Mouse (Mus musculus): ENCODE measurements around the gene Cplane1. TPM values are rescaled to one million over a fixed set of nuclear protein-coding genes. Genes with fewer than 3 reads are reported as not detected.
A peak's percentile ranks its signal among the peaks of the same experiment; 100 is the strongest.
"Not testable (repeated sequence)": the region's sequence is repeated elsewhere in the genome, so short reads cannot be mapped to it uniquely, and the experiment has no call there.

The Cplane1 gene
- 9.8 TPM in 2 replicates for polyA plus RNA-seq (2016; fragmentation: Nextera tagmentation; extraction: Ambion mirVana)

DNA sequence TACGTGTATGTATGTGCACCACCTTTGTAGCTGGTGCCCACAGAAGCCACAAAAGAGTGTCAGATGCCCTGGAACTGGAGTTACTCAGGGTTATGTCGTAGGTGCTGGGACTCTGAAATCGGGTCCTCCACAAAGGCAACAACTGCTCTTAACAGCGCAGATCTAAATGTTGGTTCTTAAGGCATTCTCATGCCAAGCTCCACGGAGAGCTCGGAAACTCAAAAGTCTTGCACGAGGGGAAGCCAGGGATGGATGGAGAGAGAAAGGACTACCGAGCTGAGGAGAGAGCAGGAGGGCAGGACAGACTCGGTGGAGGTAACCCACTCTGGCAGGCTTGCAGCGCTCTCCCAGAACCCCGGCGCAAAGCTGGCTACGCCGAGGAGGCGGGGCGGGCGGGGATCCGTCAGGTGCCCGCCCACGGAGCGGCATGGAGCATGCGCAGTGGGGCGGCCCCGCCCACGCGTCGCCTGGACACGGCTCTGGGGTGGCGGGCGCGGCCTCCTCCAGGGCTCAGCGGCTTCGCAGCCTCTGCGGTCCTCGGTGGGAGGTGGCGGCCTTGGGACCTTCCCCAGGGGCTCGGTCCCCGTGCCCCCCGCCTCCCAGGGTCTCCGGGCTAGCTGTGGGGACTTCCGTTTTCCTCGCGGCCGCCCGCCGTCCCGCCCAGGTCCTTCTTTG lies at the start of gene Cplane1:
Gene Cplane1, plus strand, starts transcription at position 516 of the 675 bp plus-strand sequence.
- DNase-seq (ENCODE audit: extremely low spot score, low spot score), result peak; percentile 90
- no peaks in the 10 kb centered on the region for H3K27me3 ChIP-seq (ENCODE audit: poor library complexity, severe bottlenecking)
- no peaks in the 10 kb centered on the region for H3K9me3 ChIP-seq
- H3K4me3 ChIP-seq, result peak within 1 kb of the TSS; percentile 81
- under 1% methylated on average over 47 of the region's 47 CpGs for WGBS
- H3K36me3 ChIP-seq (replicated peaks), result peaks cover 30% of the 10 kb centered on the region
- peak within 1 kb of the TSS; percentile 94 for H3K27ac ChIP-seq
- peaks cover 12% of the 10 kb centered on the region for H3K4me1 ChIP-seq

DNA sequence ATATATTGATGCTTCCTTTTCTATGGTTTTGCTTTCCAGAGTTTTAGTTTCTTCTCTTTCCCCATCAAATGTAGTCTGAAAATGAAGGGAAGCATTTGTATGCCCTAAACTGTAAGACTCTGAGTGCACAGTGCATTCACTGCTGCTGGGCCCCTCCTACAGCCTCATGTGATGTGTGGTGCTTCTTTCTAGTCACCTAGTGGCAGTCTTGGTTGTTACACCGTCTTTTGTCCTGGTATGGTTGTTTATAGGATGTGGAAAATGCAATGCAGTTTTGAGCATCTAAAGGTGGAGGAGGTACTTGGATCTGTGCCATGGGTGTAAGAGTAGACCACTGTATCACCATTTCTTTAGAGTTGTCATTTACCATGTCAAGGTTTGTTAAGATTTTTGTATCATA lies 39.6 kb upstream of the Cplane1 start:
- Histone ChIP-seq H3K9me3 (no peaks in the 10 kb centered on the region), H3K4me3 (no peak overlapping the region), H3K4me1 (no peaks in the 10 kb centered on the region), H3K27ac (no peak overlapping the region), H3K27me3 (ENCODE audit: poor library complexity, severe bottlenecking) (no peaks in the 10 kb centered on the region), H3K36me3 (replicated peaks) (peaks cover 98% of the 10 kb centered on the region)
- no peak for DNase-seq (ENCODE audit: extremely low spot score, low spot score)
- whole genome bisulfite sequencing, result 87% methylated on average over 1 of the region's 1 CpGs

DNA sequence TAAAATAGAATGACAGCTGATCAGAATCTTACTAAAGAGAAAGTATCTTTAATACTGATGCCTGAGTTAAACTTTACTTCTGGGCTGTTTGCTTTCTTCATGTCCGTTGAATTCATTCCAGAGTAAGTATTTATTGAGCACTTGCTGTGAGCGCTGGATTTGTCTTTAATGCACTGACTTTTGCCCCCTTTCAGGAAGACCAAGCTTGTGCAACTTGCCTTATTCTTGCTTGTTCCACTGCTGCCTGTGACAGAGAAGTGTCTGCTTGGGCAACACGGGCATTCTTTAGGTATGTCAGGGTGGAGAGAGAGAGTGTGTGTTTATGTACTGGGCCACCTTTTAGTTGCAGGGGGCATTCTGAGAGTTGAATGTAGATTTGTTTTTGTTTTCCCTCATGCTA lies 37.6 kb upstream of the Cplane1 start:
- no peak for DNase-seq (ENCODE audit: extremely low spot score, low spot score)
- Histone ChIP-seq H3K36me3 (replicated peaks) (peaks cover 99% of the 10 kb centered on the region), H3K4me3 (no peak overlapping the region)

DNA sequence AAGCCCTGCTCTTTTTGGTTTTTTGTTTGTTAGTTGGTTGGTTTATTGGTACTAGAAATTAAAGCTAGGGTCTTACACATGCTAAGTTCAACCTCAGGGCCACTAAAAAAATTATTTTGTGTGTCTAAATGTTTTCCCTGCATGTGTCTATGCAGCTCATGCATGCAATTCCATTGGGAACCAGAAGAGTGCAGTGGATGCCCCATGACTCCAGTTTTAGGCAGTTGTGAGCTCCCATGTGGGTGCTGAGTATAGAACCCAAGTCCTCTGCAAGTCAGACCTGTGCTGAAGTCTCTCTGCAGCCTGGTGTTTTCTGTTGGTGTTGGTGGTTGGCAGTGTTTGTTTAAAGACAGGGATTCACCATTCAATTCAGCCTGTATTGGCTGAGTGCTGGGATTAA lies 37.1 kb upstream of the Cplane1 start:
- peaks cover 99% of the 10 kb centered on the region for H3K36me3 ChIP-seq (replicated peaks)
- H3K4me1 ChIP-seq, result no peaks in the 10 kb centered on the region
- no peak for DNase-seq (ENCODE audit: extremely low spot score, low spot score)
- H3K9me3 ChIP-seq, result no peaks in the 10 kb centered on the region
- H3K27ac ChIP-seq, result no peak overlapping the region
- H3K4me3 ChIP-seq, result no peak overlapping the region
- no peaks in the 10 kb centered on the region for H3K27me3 ChIP-seq (ENCODE audit: poor library complexity, severe bottlenecking)

More for the DNA sequence above, 37.6 kb upstream of the Cplane1 start:
- H3K27me3 ChIP-seq (ENCODE audit: poor library complexity, severe bottlenecking), result no peaks in the 10 kb centered on the region
- H3K4me1 ChIP-seq, result no peaks in the 10 kb centered on the region
- 92% methylated on average over 3 of the region's 3 CpGs for WGBS
- H3K27ac ChIP-seq, result no peak overlapping the region
- no peaks in the 10 kb centered on the region for H3K9me3 ChIP-seq

DNA sequence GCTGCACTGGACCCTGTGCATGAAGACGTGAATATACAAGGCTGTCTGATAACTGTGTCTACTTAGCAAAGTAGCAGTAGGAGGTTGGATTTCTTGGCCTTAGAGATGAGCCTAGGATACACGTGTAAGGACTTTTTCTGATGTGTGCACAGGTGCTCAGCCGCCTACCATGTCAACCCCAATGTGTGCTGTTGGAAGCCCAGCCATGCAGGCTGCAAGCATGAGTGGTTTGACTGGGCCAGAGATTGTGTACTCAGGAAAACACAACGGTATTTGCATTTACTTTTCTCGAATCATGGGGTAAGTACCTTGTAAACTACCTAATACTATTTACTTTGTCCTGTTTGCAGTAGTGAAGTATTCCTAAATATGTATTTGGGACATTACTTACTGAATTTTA lies 33.3 kb upstream of the Cplane1 start:
- WGBS, result 95% methylated on average over 5 of the region's 5 CpGs
- no peaks in the 10 kb centered on the region for H3K27me3 ChIP-seq (ENCODE audit: poor library complexity, severe bottlenecking)
- DNase-seq (ENCODE audit: extremely low spot score, low spot score), result no peak
- no peaks in the 10 kb centered on the region for H3K9me3 ChIP-seq
- no peaks in the 10 kb centered on the region for H3K4me1 ChIP-seq
- peaks cover 99% of the 10 kb centered on the region for H3K36me3 ChIP-seq (replicated peaks)
- no peak overlapping the region for H3K4me3 ChIP-seq
- no peak overlapping the region for H3K27ac ChIP-seq

DNA sequence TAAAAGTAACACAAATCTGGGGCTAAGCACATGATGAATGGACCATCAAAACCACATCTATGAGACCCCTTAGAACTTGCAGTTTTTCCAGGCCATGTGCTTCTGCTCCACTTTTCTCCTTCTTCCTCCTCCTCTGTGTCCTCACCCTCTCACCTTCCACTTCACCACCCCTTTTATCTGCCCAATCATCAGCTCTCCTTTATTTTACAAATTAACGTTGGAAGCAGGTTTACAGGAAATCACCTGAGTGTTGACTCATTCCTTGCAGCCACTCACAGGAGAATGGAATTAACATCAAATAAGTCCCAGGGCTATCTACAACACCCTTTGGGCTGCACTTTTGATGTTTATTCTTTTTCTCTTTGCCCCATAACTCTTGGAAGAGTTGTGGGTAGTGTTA lies 7.1 kb upstream of the Cplane1 start:
- no peaks in the 10 kb centered on the region for H3K27me3 ChIP-seq (ENCODE audit: poor library complexity, severe bottlenecking)
- peaks cover 77% of the 10 kb centered on the region for H3K36me3 ChIP-seq (replicated peaks)
- no peak for DNase-seq (ENCODE audit: extremely low spot score, low spot score)
- 89% methylated on average over 1 of the region's 1 CpGs for WGBS
- H3K9me3 ChIP-seq, result no peaks in the 10 kb centered on the region
- no peak overlapping the region for H3K4me3 ChIP-seq
- no peak overlapping the region for H3K27ac ChIP-seq
- no peaks in the 10 kb centered on the region for H3K4me1 ChIP-seq

DNA sequence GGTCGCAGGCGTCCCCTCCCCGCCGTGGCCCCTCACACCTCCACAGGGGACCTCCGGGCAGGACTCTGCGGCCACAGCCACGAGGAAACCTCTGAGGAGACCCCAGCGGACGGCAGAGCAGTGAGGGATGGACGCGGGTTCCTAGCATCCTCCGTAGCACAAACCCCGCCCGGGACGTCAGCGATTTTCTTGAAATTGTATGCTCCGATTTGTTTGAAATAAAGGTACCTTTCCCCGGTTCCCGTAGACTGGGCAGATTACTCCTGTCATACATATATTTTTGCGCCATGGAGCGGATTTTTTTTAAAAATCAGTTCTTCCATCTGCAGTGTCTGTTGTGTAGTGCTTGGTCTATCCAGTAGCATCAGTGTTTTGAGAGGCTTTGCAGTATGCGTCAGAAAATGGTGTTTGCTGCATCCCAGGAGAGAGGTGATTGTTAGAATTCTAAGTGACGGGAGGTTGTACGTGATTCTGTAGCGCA lies 400 bp downstream of the Cplane1 start:
- WGBS, result under 1% methylated on average over 25 of the region's 25 CpGs
- Histone ChIP-seq H3K27ac (peak overlapping the region; percentile 94), H3K4me1 (peaks cover 12% of the 10 kb centered on the region), H3K9me3 (no peaks in the 10 kb centered on the region), H3K36me3 (replicated peaks) (peaks cover 30% of the 10 kb centered on the region), H3K27me3 (ENCODE audit: poor library complexity, severe bottlenecking) (no peaks in the 10 kb centered on the region), H3K4me3 (peak overlapping the region; percentile 81)
- no peak for DNase-seq (ENCODE audit: extremely low spot score, low spot score)

DNA sequence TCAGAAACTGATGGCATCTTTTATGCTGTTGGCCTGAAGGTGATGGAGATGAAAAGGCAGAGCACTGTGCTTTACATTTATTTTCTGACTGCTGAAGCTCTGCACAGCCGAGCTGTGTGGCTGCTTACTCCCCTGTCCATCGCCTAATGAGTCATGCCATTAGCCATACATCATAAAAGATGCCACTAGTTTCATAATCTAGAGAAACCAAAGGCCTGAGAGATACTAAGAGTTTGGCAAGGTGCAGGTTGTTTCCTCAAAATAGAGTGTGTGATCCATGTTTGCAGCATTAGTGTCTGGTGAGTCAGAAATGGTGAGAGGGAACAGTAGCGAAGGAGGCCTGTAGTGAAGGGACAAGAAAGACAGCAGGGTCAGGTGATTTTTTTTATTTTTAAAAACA lies 20.7 kb downstream of the Cplane1 start:
- H3K4me1 ChIP-seq, result no peaks in the 10 kb centered on the region
- H3K4me3 ChIP-seq, result no peak overlapping the region
- no peaks in the 10 kb centered on the region for H3K9me3 ChIP-seq
- WGBS, result 95% methylated on average over 3 of the region's 3 CpGs
- H3K36me3 ChIP-seq (replicated peaks), result peaks cover 74% of the 10 kb centered on the region
- H3K27ac ChIP-seq, result no peak overlapping the region
- DNase-seq (ENCODE audit: extremely low spot score, low spot score), result no peak
- no peaks in the 10 kb centered on the region for H3K27me3 ChIP-seq (ENCODE audit: poor library complexity, severe bottlenecking)

DNA sequence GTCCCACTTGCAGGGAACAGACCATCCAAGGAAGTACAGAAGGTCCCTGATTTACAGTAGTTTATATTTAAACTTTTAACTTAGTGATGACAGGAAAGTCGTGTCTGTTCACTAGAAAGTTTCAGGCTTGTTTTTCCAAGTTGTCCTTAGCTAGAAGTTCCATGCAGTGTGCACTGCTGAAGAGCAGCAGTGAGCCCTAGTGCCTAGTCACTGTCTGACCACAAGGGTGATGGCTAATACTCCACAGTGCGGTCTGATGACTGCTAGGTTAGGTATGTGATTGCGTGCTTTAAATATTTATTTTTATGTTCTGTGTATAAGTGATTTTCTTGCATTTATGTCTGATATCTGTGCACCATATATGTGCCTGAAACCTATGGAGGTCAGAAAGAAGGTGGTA lies 21.5 kb downstream of the Cplane1 start:
- Histone ChIP-seq H3K9me3 (no peaks in the 10 kb centered on the region), H3K27me3 (ENCODE audit: poor library complexity, severe bottlenecking) (no peaks in the 10 kb centered on the region), H3K4me3 (no peak overlapping the region), H3K36me3 (replicated peaks) (peaks cover 83% of the 10 kb centered on the region), H3K4me1 (no peaks in the 10 kb centered on the region), H3K27ac (no peak overlapping the region)
- no peak for DNase-seq (ENCODE audit: extremely low spot score, low spot score)
- WGBS, result 93% methylated on average over 3 of the region's 3 CpGs

DNA sequence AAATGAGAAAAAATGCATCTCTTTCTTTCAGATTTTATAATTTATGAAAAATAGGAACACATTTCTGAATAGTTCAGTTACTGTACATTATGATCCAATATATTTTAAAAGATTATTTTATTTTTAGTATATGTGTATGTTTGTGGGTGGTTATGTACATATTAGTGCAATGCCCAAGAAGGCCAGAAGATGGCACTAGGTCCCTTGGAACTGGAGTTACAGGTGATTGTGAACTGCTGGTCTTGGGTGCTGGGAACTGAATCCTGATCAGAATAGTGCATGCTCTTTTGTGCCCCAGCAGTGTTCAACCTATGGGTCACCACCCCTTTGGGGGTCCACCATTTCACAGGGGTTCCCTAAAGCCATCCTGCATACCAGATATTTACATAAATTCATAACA lies 31.4 kb downstream of the Cplane1 start:
- Histone ChIP-seq H3K4me3 (no peak overlapping the region), H3K27ac (no peak overlapping the region), H3K36me3 (replicated peaks) (peaks cover 84% of the 10 kb centered on the region), H3K27me3 (ENCODE audit: poor library complexity, severe bottlenecking) (no peaks in the 10 kb centered on the region), H3K9me3 (peaks cover 3% of the 10 kb centered on the region; the same call in 1 of the 2 replicates), H3K4me1 (no peaks in the 10 kb centered on the region)
- no peak for DNase-seq (ENCODE audit: extremely low spot score, low spot score)

DNA sequence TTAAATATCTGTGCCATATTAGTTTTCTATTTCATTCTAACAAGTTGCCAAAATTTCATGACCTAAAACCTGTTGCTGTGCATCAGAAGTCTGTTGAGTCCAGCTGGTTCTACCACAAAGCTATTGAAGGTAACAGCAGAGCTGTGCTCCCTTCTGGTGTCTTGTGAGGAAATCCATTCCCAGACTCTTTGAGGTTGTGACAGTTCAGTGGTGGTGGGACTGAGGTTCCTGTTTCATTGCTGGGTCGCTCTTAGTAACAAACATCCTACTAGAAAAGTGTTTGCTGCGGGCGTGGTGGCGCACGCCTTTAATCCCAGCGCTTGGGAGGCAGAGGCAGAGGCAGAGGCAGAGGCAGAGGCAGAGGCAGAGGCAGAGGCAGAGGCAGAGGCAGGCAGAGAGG lies 39.5 kb downstream of the Cplane1 start:
- H3K27ac ChIP-seq, result no peak overlapping the region
- H3K27me3 ChIP-seq (ENCODE audit: poor library complexity, severe bottlenecking), result no peaks in the 10 kb centered on the region
- WGBS, result 93% methylated on average over 6 of the region's 6 CpGs
- no peaks in the 10 kb centered on the region for H3K9me3 ChIP-seq
- H3K4me3 ChIP-seq, result no peak overlapping the region
- H3K36me3 ChIP-seq (replicated peaks), result peaks cover 74% of the 10 kb centered on the region
- DNase-seq (ENCODE audit: extremely low spot score, low spot score), result no peak
- no peaks in the 10 kb centered on the region for H3K4me1 ChIP-seq

DNA sequence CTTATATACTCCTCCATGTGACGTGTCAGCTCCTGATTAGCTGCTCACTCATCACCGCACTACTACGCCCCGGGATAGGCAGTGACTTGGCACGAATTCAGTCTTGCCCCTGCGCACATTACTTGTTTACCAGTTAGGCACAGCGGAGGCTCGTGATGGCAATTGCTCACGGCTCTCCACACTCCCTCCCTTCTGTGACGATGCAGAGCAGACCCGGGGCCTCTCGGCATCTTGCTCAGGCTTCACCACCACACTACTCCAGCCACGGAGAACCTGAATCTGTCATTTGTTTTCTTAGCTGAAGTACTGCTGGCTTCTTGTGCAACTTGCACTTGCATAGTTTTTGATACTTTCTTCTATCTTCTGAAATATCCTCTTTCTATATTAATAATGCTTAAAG lies 45.9 kb downstream of the Cplane1 start:
- no peaks in the 10 kb centered on the region for H3K27me3 ChIP-seq (ENCODE audit: poor library complexity, severe bottlenecking)
- H3K36me3 ChIP-seq (replicated peaks), result peaks cover 80% of the 10 kb centered on the region
- WGBS, result 95% methylated on average over 13 of the region's 13 CpGs
- H3K4me3 ChIP-seq, result no peak overlapping the region
- H3K9me3 ChIP-seq, result no peaks in the 10 kb centered on the region
- no peak for DNase-seq (ENCODE audit: extremely low spot score, low spot score)
- H3K4me1 ChIP-seq, result no peaks in the 10 kb centered on the region
- no peak overlapping the region for H3K27ac ChIP-seq

DNA sequence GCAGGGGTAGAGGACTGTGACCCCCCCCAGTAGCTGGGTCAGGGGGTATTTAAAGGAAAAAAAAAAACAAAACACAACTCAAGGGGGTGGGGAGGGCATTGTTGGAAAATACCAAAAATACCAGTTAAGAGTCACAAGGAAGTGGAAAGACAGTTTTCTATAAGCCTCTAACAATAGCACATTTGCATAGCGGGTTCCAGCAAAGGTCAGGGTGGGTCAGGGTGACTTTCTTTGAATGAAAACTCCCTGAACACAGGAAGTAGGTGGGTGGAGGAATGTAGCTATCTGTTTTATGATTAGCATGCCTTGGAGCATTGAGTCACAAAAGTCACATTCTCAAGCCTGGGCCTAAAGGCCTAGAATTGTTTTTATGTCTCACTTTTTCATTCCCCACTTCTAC lies 65.3 kb downstream of the Cplane1 start:
- DNase-seq (ENCODE audit: extremely low spot score, low spot score); H3K4me1 ChIP-seq; H3K27me3 ChIP-seq (ENCODE audit: poor library complexity, severe bottlenecking); H3K9me3 ChIP-seq; H3K4me3 ChIP-seq; H3K27ac ChIP-seq: not testable (repeated sequence)
- WGBS, result 81% methylated on average over 1 of the region's 1 CpGs
- peaks cover 97% of the 10 kb centered on the region for H3K36me3 ChIP-seq (replicated peaks)

DNA sequence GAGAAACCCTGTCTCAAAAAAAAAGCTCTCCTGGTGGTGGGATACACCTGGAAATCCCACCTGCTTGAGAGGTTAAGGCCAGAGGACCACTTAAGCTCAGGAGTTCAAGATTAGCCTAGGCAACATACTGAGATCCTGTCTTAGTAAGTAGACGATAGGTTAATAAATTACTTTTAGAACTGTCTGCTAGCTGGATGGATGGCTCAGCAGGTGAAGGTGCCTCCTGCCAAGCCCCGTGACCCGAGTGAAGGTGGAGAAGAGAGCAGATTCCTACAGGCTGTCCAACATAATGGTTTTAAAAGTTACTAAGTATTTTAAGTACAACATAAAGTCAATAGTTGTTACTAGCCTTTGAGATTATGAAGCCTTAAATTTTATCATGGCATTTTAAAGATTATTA lies 97.0 kb downstream of the Cplane1 start:
- Histone ChIP-seq H3K27ac (no peak overlapping the region), H3K4me3 (no peak overlapping the region), H3K27me3 (ENCODE audit: poor library complexity, severe bottlenecking) (no peaks in the 10 kb centered on the region), H3K9me3 (no peaks in the 10 kb centered on the region), H3K4me1 (no peaks in the 10 kb centered on the region), H3K36me3 (replicated peaks) (peaks cover 89% of the 10 kb centered on the region)
- 88% methylated on average over 3 of the region's 3 CpGs for WGBS
- no peak for DNase-seq (ENCODE audit: extremely low spot score, low spot score)
